Mouse (Mus musculus) neural tube, embryonic 13.5 days (tissue): ENCODE measurements at regions not wholly inside any gene's neighbourhood (a gene's known extent, or its start where the extent isn't known, plus 50 kb on each side); places are given as distances from the start of the nearest gene placed in this dataset.
A peak's percentile ranks its signal among the peaks of the same experiment; 100 is the strongest.

Experiments used
- ATAC-seq: fragments of 200-750 bp; cut with Nextera tagmentation; 2 replicates; pipeline ENCODE4 v1.8.0; 2017; ENCODE audit warnings: low read depth, mild to moderate bottlenecking, moderate TSS enrichment, moderate library complexity
- H3K27ac ChIP-seq: fragments of 300-500 bp; sonication (generic); replicated peaks from 2 replicates; pipeline ENCODE4 v1.5.1; 2015; ENCODE audit warnings: moderate library complexity, mild to moderate bottlenecking, inconsistent platforms
- H3K27me3 ChIP-seq: fragments of 300-500 bp; sonication (generic); 2 replicates; pipeline ENCODE4 v1.6.1; 2015; ENCODE audit warnings: mild to moderate bottlenecking, inconsistent platforms
- H3K36me3 ChIP-seq: fragments of 300-500 bp; sonication (generic); 2 replicates; pipeline ENCODE4 v1.6.1; 2015; ENCODE audit warnings: mild to moderate bottlenecking, inconsistent platforms
- H3K4me1 ChIP-seq: fragments of 300-500 bp; sonication (generic); replicated peaks from 2 replicates; pipeline ENCODE4 v1.6.1; 2015; ENCODE audit warnings: inconsistent platforms
- H3K4me2 ChIP-seq: fragments of 300-500 bp; sonication (generic); 2 replicates; pipeline ENCODE4 v1.6.1; 2015; ENCODE audit warnings: inconsistent platforms, mild to moderate bottlenecking, moderate library complexity
- H3K4me3 ChIP-seq: fragments of 300-500 bp; sonication (generic); 2 replicates; pipeline ENCODE4 v1.5.1; 2015; ENCODE audit warnings: mild to moderate bottlenecking, inconsistent platforms
- H3K9ac ChIP-seq: fragments of 300-500 bp; sonication (generic); 2 replicates; pipeline ENCODE4 v1.6.1; 2015; ENCODE audit warnings: moderate library complexity, mild to moderate bottlenecking, inconsistent platforms
- H3K9me3 ChIP-seq: fragments of 300-500 bp; sonication (generic); 2 replicates; pipeline ENCODE4 v1.6.1; 2016; ENCODE audit warnings: inconsistent platforms
- WGBS: fragments of 180-500 bp; shearing (Covaris S2); methylation state at CpG from one replicate; pipeline ENCODE4 v1.1.7; 2015; 5-methylcytosine and 5-hydroxymethylcytosine counted together

- H3K4me2 ChIP-seq: no peak overlapping the region
- H3K27me3 ChIP-seq: no peaks in the 10 kb centered on the region
- peaks cover 11% of the 10 kb centered on the region for H3K4me1 ChIP-seq
- H3K27ac ChIP-seq: no peak overlapping the region
- H3K9me3 ChIP-seq: no peaks in the 10 kb centered on the region
- peak; percentile 50 for ATAC-seq
- H3K9ac ChIP-seq: no peak overlapping the region
- WGBS: 39% methylated on average over 4 of the region's 4 CpGs
- no peak overlapping the region for H3K4me3 ChIP-seq
- no peaks in the 10 kb centered on the region for H3K36me3 ChIP-seq
These were observed 518.3 kb upstream of the Nr2f1 start for GRCm38 (mm10) chr13:78717686-78718431.

GRCm38 (mm10) chr13:78717159-78717558, 517.6 kb upstream of the Nr2f1 start:
- Histone ChIP-seq H3K9ac (no peak overlapping the region), H3K27ac (no peak overlapping the region), H3K27me3 (no peaks in the 10 kb centered on the region), H3K4me3 (no peak overlapping the region), H3K9me3 (no peaks in the 10 kb centered on the region), H3K4me2 (no peak overlapping the region), H3K36me3 (no peaks in the 10 kb centered on the region), H3K4me1 (peaks cover 11% of the 10 kb centered on the region)
- no peak for ATAC-seq
- 59% methylated on average over 1 of the region's 1 CpGs for WGBS

GRCm38 (mm10) chr13:78704693-78705092, 505.1 kb upstream of the Nr2f1 start:
- Histone ChIP-seq H3K36me3 (no peaks in the 10 kb centered on the region), H3K27ac (no peak overlapping the region), H3K4me1 (no peaks in the 10 kb centered on the region), H3K27me3 (no peaks in the 10 kb centered on the region), H3K4me2 (no peak overlapping the region), H3K4me3 (no peak overlapping the region), H3K9me3 (no peaks in the 10 kb centered on the region), H3K9ac (no peak overlapping the region)
- 94% methylated on average over 1 of the region's 1 CpGs for WGBS
- no peak for ATAC-seq

- Histone ChIP-seq H3K9me3 (no peaks in the 10 kb centered on the region), H3K36me3 (no peaks in the 10 kb centered on the region), H3K4me2 (no peak overlapping the region), H3K4me3 (no peak overlapping the region), H3K4me1 (peaks cover 7% of the 10 kb centered on the region), H3K27ac (no peak overlapping the region), H3K27me3 (no peaks in the 10 kb centered on the region), H3K9ac (no peak overlapping the region)
- WGBS: 43% methylated on average over 3 of the region's 3 CpGs
- peak; percentile 65 for ATAC-seq
These were observed 498.4 kb upstream of the Nr2f1 start for GRCm38 (mm10) chr13:78697814-78698519.

- Histone ChIP-seq H3K4me3 (no peak overlapping the region), H3K9me3 (no peaks in the 10 kb centered on the region), H3K4me1 (peaks cover 3% of the 10 kb centered on the region; the same call in 1 of the 2 replicates), H3K27ac (no peak overlapping the region), H3K9ac (no peak overlapping the region), H3K27me3 (no peaks in the 10 kb centered on the region), H3K36me3 (no peaks in the 10 kb centered on the region), H3K4me2 (no peak overlapping the region)
- ATAC-seq: no peak
- WGBS: 38% methylated on average over 4 of the region's 4 CpGs
These were observed 479.8 kb upstream of the Nr2f1 start for GRCm38 (mm10) chr13:78679255-78679895.

GRCm38 (mm10) chr13:78678241-78678640, 478.7 kb upstream of the Nr2f1 start:
- no peak overlapping the region for H3K27ac ChIP-seq

GRCm38 (mm10) chr13:78658285-78658684, 458.7 kb upstream of the Nr2f1 start:
- WGBS: 89% methylated on average over 7 of the region's 7 CpGs
- H3K9ac ChIP-seq: no peak overlapping the region
- no peak overlapping the region for H3K4me2 ChIP-seq
- H3K27ac ChIP-seq: no peak overlapping the region
- no peaks in the 10 kb centered on the region for H3K36me3 ChIP-seq
- no peaks in the 10 kb centered on the region for H3K27me3 ChIP-seq
- no peak overlapping the region for H3K4me3 ChIP-seq
- H3K4me1 ChIP-seq: no peaks in the 10 kb centered on the region
- H3K9me3 ChIP-seq: no peaks in the 10 kb centered on the region
- no peak for ATAC-seq

More at GRCm38 (mm10) chr13:78678241-78678640, 478.7 kb upstream of the Nr2f1 start:
- 36% methylated on average over 7 of the region's 7 CpGs for WGBS
- Histone ChIP-seq H3K4me3 (no peak overlapping the region), H3K27me3 (no peaks in the 10 kb centered on the region), H3K9me3 (no peaks in the 10 kb centered on the region), H3K4me1 (peaks cover 3% of the 10 kb centered on the region; the same call in 1 of the 2 replicates), H3K4me2 (no peak overlapping the region), H3K9ac (no peak overlapping the region), H3K36me3 (no peaks in the 10 kb centered on the region)
- ATAC-seq: no peak

- Histone ChIP-seq H3K9me3 (no peaks in the 10 kb centered on the region), H3K9ac (no peak overlapping the region), H3K4me1 (no peaks in the 10 kb centered on the region), H3K36me3 (no peaks in the 10 kb centered on the region), H3K27ac (no peak overlapping the region), H3K27me3 (no peaks in the 10 kb centered on the region), H3K4me2 (no peak overlapping the region), H3K4me3 (no peak overlapping the region)
- ATAC-seq: no peak
- WGBS: 93% methylated on average over 2 of the region's 2 CpGs
These were observed 457.2 kb upstream of the Nr2f1 start for GRCm38 (mm10) chr13:78656766-78657165.

- Histone ChIP-seq H3K4me2 (no peak overlapping the region), H3K4me3 (no peak overlapping the region), H3K27me3 (no peaks in the 10 kb centered on the region), H3K9ac (no peak overlapping the region), H3K9me3 (no peaks in the 10 kb centered on the region), H3K27ac (no peak overlapping the region), H3K4me1 (no peaks in the 10 kb centered on the region), H3K36me3 (no peaks in the 10 kb centered on the region)
- WGBS: 68% methylated on average over 1 of the region's 1 CpGs
- no peak for ATAC-seq
These were observed 456.6 kb upstream of the Nr2f1 start for GRCm38 (mm10) chr13:78656196-78656595.

GRCm38 (mm10) chr13:78650824-78651223, 451.3 kb upstream of the Nr2f1 start:
- no peaks in the 10 kb centered on the region for H3K36me3 ChIP-seq
- no peak overlapping the region for H3K9ac ChIP-seq
- H3K27ac ChIP-seq: no peak overlapping the region
- no peak overlapping the region for H3K4me3 ChIP-seq
- no peaks in the 10 kb centered on the region for H3K9me3 ChIP-seq
- no peaks in the 10 kb centered on the region for H3K27me3 ChIP-seq
- WGBS: 65% methylated on average over 1 of the region's 1 CpGs
- no peaks in the 10 kb centered on the region; the same call in 1 of the 2 replicates for H3K4me1 ChIP-seq
- no peak overlapping the region for H3K4me2 ChIP-seq
- ATAC-seq: no peak

GRCm38 (mm10) chr13:78644556-78644955, 445.0 kb upstream of the Nr2f1 start:
- Histone ChIP-seq H3K4me1 (peaks cover 14% of the 10 kb centered on the region), H3K27me3 (no peaks in the 10 kb centered on the region), H3K9me3 (no peaks in the 10 kb centered on the region), H3K9ac (no peak overlapping the region), H3K4me2 (no peak overlapping the region), H3K4me3 (no peak overlapping the region), H3K36me3 (no peaks in the 10 kb centered on the region), H3K27ac (no peak overlapping the region)
- no peak for ATAC-seq
- WGBS: 32% methylated on average over 1 of the region's 1 CpGs

- H3K36me3 ChIP-seq: no peaks in the 10 kb centered on the region
- 0 out of 2 replicates have a peak, but pooled peaks have one; percentile 27 for ATAC-seq
- H3K9me3 ChIP-seq: no peaks in the 10 kb centered on the region
- H3K27me3 ChIP-seq: no peaks in the 10 kb centered on the region
- WGBS: 3% methylated on average over 3 of the region's 3 CpGs
- peak overlapping the region; percentile 29; the same call in 1 of the 2 replicates for H3K27ac ChIP-seq
- no peak overlapping the region for H3K4me2 ChIP-seq
- H3K4me1 ChIP-seq: peaks cover 14% of the 10 kb centered on the region
- no peak overlapping the region for H3K9ac ChIP-seq
- H3K4me3 ChIP-seq: no peak overlapping the region
These were observed 443.5 kb upstream of the Nr2f1 start for GRCm38 (mm10) chr13:78643023-78643422.
